Mouse (Mus musculus): ENCODE data around the gene Gli2. TPM values are rescaled to one million over a fixed set of nuclear protein-coding genes. Genes with fewer than 3 reads are reported as not detected.

Gene Gli2
- total and polyA plus RNA-seq, 2 experiments: 0.10 TPM; not detected in 1

DNA sequence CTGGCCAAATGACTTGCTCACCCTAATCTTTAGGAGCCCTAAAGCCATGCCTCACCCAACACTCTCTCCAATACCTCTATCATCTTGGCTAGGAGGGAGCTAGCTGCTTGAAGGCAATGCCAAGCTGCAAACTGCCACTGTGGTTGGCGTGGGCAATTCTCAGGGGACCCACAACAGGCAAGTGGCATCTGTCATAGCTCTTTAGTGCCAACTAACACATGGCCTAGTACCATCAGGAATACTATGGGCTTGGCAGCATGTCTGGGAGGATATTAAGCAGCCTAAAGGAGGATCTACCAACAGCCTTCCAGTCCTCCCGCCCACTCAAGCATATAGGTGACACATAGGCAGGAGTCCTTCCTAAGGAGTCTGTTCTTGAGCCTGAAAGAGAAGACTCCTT, 33.3 kb downstream of the Gli2 start:
- no peak for TF ChIP-seq POLR2A (IDR thresholded peaks at IDR 0.05; ENCODE audit: extremely low read depth, insufficient read depth, low read length)
- no peak for TF ChIP-seq CTCF (IDR thresholded peaks at IDR 0.05; ENCODE audit: low read depth, low read length)
- no peaks in the 10 kb centered on the region for H3K27me3 ChIP-seq (ENCODE audit: control insufficient read depth, insufficient read depth, low read length)
- H3K4me1 ChIP-seq (ENCODE audit: control insufficient read depth, insufficient read depth, low read length): peaks cover 12% of the 10 kb centered on the region
- no peak overlapping the region for H3K9ac ChIP-seq (ENCODE audit: low read depth, low read length)
- WGBS: 91% methylated on average over 2 of the region's 2 CpGs
- H3K79me2 ChIP-seq (ENCODE audit: control insufficient read depth, insufficient read depth, low read length): no peaks in the 10 kb centered on the region
- no peak for DNase-seq (ENCODE audit: extremely low read depth, low read depth, low spot score)
- H3K27ac ChIP-seq (replicated peaks; ENCODE audit: insufficient read depth, low read depth, low read length): no peak overlapping the region
- H3K36me3 ChIP-seq (ENCODE audit: control insufficient read depth, insufficient read depth, low read length): no peaks in the 10 kb centered on the region
- H3K4me3 ChIP-seq (ENCODE audit: insufficient read depth, low read depth, low read length): no peak overlapping the region

DNA sequence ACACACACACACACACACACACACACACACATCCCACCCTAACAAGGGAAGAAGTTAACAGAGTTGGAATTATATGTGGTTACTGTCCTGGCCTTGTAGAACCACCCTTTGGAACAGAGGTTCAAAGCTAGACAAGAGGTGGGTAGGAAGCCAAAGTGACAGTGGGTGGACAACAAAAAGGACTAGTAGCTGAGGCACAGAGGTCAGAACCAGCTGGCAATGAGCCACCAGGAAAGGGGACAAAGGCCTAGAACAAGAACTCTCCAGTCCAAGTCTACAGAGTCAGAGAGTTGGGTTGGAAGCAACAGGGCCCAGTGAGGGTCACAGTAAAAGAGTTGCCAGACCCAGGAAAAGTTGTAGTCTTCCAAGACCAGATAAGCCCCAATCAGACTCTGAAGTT, 34.4 kb downstream of the Gli2 start:
- TF ChIP-seq CTCF (IDR thresholded peaks at IDR 0.05; ENCODE audit: low read depth, low read length) (no peak), POLR2A (IDR thresholded peaks at IDR 0.05; ENCODE audit: extremely low read depth, insufficient read depth, low read length) (no peak)
- peak; percentile 82 for DNase-seq (ENCODE audit: extremely low read depth, low read depth, low spot score)
- Histone ChIP-seq H3K27ac (replicated peaks; ENCODE audit: insufficient read depth, low read depth, low read length) (no peak overlapping the region), H3K9ac (ENCODE audit: low read depth, low read length) (no peak overlapping the region), H3K27me3 (ENCODE audit: control insufficient read depth, insufficient read depth, low read length) (no peaks in the 10 kb centered on the region), H3K4me3 (ENCODE audit: insufficient read depth, low read depth, low read length) (no peak overlapping the region), H3K4me1 (ENCODE audit: control insufficient read depth, insufficient read depth, low read length) (peaks cover 10% of the 10 kb centered on the region), H3K36me3 (ENCODE audit: control insufficient read depth, insufficient read depth, low read length) (no peaks in the 10 kb centered on the region), H3K79me2 (ENCODE audit: control insufficient read depth, insufficient read depth, low read length) (no peaks in the 10 kb centered on the region)

- TF ChIP-seq CTCF (IDR thresholded peaks at IDR 0.05; ENCODE audit: low read depth, low read length) (no peak), POLR2A (IDR thresholded peaks at IDR 0.05; ENCODE audit: extremely low read depth, insufficient read depth, low read length) (no peak)
- DNase-seq (ENCODE audit: extremely low read depth, low read depth, low spot score): no peak
- 0 out of 2 replicates have a peak, but pooled peaks cover 2% of the 10 kb centered on the region for H3K4me1 ChIP-seq (ENCODE audit: control insufficient read depth, insufficient read depth, low read length)
- WGBS: 45% methylated on average over 3 of the region's 3 CpGs
- no peaks in the 10 kb centered on the region for H3K36me3 ChIP-seq (ENCODE audit: control insufficient read depth, insufficient read depth, low read length)
- H3K79me2 ChIP-seq (ENCODE audit: control insufficient read depth, insufficient read depth, low read length): no peaks in the 10 kb centered on the region
- H3K4me3 ChIP-seq (ENCODE audit: insufficient read depth, low read depth, low read length): no peak overlapping the region
- no peaks in the 10 kb centered on the region for H3K27me3 ChIP-seq (ENCODE audit: control insufficient read depth, insufficient read depth, low read length)
- no peak overlapping the region for H3K9ac ChIP-seq (ENCODE audit: low read depth, low read length)
- H3K27ac ChIP-seq (replicated peaks; ENCODE audit: insufficient read depth, low read depth, low read length): no peak overlapping the region
Observed at GRCm38 (mm10) chr1:119016866-119017265, 36.6 kb downstream of the Gli2 start.

DNA sequence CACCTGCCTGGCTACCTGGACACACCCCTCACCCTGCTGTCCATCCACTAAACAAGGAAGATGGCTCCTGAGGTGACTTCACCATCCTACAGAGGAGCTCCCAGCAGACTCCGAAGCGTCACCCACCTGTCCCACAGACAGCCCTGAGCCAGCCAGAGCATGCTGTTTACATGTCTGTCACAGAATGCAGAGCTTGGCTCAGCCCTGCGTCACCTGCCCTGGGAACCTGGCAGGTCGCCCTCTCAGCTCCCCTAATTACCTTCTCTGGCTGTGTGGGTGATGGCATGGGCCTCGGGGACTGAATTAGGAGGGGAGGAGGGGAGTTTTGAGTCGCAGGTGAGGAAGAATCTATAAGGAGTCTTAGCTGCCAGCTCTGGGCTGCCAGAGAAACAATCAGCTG, 38.3 kb downstream of the Gli2 start:
- TF ChIP-seq POLR2A (IDR thresholded peaks at IDR 0.05; ENCODE audit: extremely low read depth, insufficient read depth, low read length) (no peak), CTCF (IDR thresholded peaks at IDR 0.05; ENCODE audit: low read depth, low read length) (no peak)

GRCm38 (mm10) chr1:119008949-119009348, 44.5 kb downstream of the Gli2 start:
- no peaks in the 10 kb centered on the region for H3K79me2 ChIP-seq (ENCODE audit: control insufficient read depth, insufficient read depth, low read length)
- H3K36me3 ChIP-seq (ENCODE audit: control insufficient read depth, insufficient read depth, low read length): no peaks in the 10 kb centered on the region
- TF ChIP-seq POLR2A (IDR thresholded peaks at IDR 0.05; ENCODE audit: extremely low read depth, insufficient read depth, low read length) (no peak), CTCF (IDR thresholded peaks at IDR 0.05; ENCODE audit: low read depth, low read length) (no peak)
- DNase-seq (ENCODE audit: extremely low read depth, low read depth, low spot score): no peak
- H3K4me1 ChIP-seq (ENCODE audit: control insufficient read depth, insufficient read depth, low read length): no peaks in the 10 kb centered on the region
- H3K27ac ChIP-seq (replicated peaks; ENCODE audit: insufficient read depth, low read depth, low read length): no peak overlapping the region
- no peak overlapping the region for H3K4me3 ChIP-seq (ENCODE audit: insufficient read depth, low read depth, low read length)
- H3K27me3 ChIP-seq (ENCODE audit: control insufficient read depth, insufficient read depth, low read length): no peaks in the 10 kb centered on the region
- H3K9ac ChIP-seq (ENCODE audit: low read depth, low read length): no peak overlapping the region

More for the DNA sequence above, 38.3 kb downstream of the Gli2 start:
- Histone ChIP-seq H3K79me2 (ENCODE audit: control insufficient read depth, insufficient read depth, low read length) (no peaks in the 10 kb centered on the region), H3K4me3 (ENCODE audit: insufficient read depth, low read depth, low read length) (no peak overlapping the region), H3K27ac (replicated peaks; ENCODE audit: insufficient read depth, low read depth, low read length) (no peak overlapping the region), H3K9ac (ENCODE audit: low read depth, low read length) (no peak overlapping the region), H3K4me1 (ENCODE audit: control insufficient read depth, insufficient read depth, low read length) (0 out of 2 replicates have a peak, but pooled peaks cover 2% of the 10 kb centered on the region), H3K36me3 (ENCODE audit: control insufficient read depth, insufficient read depth, low read length) (no peaks in the 10 kb centered on the region), H3K27me3 (ENCODE audit: control insufficient read depth, insufficient read depth, low read length) (no peaks in the 10 kb centered on the region)
- DNase-seq (ENCODE audit: extremely low read depth, low read depth, low spot score): no peak
- WGBS: 41% methylated on average over 6 of the region's 6 CpGs

- Histone ChIP-seq H3K9ac (ENCODE audit: low read depth, low read length) (no peak overlapping the region), H3K79me2 (ENCODE audit: control insufficient read depth, insufficient read depth, low read length) (no peaks in the 10 kb centered on the region), H3K27me3 (ENCODE audit: control insufficient read depth, insufficient read depth, low read length) (no peaks in the 10 kb centered on the region), H3K4me1 (ENCODE audit: control insufficient read depth, insufficient read depth, low read length) (no peaks in the 10 kb centered on the region), H3K27ac (replicated peaks; ENCODE audit: insufficient read depth, low read depth, low read length) (no peak overlapping the region), H3K36me3 (ENCODE audit: control insufficient read depth, insufficient read depth, low read length) (no peaks in the 10 kb centered on the region), H3K4me3 (ENCODE audit: insufficient read depth, low read depth, low read length) (no peak overlapping the region)
- TF ChIP-seq POLR2A (IDR thresholded peaks at IDR 0.05; ENCODE audit: extremely low read depth, insufficient read depth, low read length): no peak
- TF ChIP-seq CTCF (IDR thresholded peaks at IDR 0.05; ENCODE audit: low read depth, low read length): no peak
- DNase-seq (ENCODE audit: extremely low read depth, low read depth, low spot score): no peak
- 48% methylated on average over 1 of the region's 1 CpGs for WGBS
Observed at GRCm38 (mm10) chr1:119003852-119004398, 49.5 kb downstream of the Gli2 start.

All from liver, adult 2 months (tissue).